Mouse (Mus musculus) intestine, embryonic 16.5 days (tissue): ENCODE data around the gene Relch. TPM values are rescaled to one million over a fixed set of nuclear protein-coding genes. Genes with fewer than 3 reads are reported as not detected.

ENCODE experiments used
- ATAC-seq: fragments of 200-750 bp; cut with Nextera tagmentation; 2 replicates; pipeline ENCODE4 v1.8.0; 2017; ENCODE audit warnings: moderate TSS enrichment, moderate library complexity
- H3K27ac ChIP-seq: fragments of 300-500 bp; sonication (generic); 2 replicates; pipeline ENCODE4 v1.5.1; 2014; ENCODE audit warnings: mild to moderate bottlenecking, low read length
- H3K27me3 ChIP-seq: fragments of 300-500 bp; sonication (generic); replicated peaks from 2 replicates; pipeline ENCODE4 v1.6.1; 2014; ENCODE audit warnings: low read length, control low read depth, mixed read lengths; ENCODE audit not compliant: control insufficient read depth, insufficient read depth
- H3K36me3 ChIP-seq: fragments of 300-500 bp; sonication (generic); 2 replicates; pipeline ENCODE4 v1.6.1; 2014; ENCODE audit warnings: low read length, control low read depth; ENCODE audit not compliant: control insufficient read depth, insufficient read depth
- H3K4me1 ChIP-seq: fragments of 300-500 bp; sonication (generic); 2 replicates; pipeline ENCODE4 v1.6.1; 2014; ENCODE audit warnings: low read length, control low read depth, mixed read lengths; ENCODE audit not compliant: control insufficient read depth, insufficient read depth
- H3K4me2 ChIP-seq: fragments of 300-500 bp; sonication (generic); 2 replicates; pipeline ENCODE4 v1.6.1; 2014; ENCODE audit warnings: low read depth, low read length, control low read depth
- H3K4me3 ChIP-seq: fragments of 300-500 bp; sonication (generic); 2 replicates; pipeline ENCODE4 v1.5.1; 2014; ENCODE audit warnings: mild to moderate bottlenecking, low read length
- H3K9ac ChIP-seq: fragments of 300-500 bp; sonication (generic); 2 replicates; pipeline ENCODE4 v1.6.1; 2014; ENCODE audit warnings: low read depth, low read length
- H3K9me3 ChIP-seq: fragments of 300-500 bp; sonication (generic); 2 replicates; pipeline ENCODE4 v1.6.1; 2016; ENCODE audit warnings: low read length, control low read depth; ENCODE audit not compliant: control insufficient read depth
- WGBS: fragments of 180-500 bp; shearing (Covaris S2); extraction: QIAGEN DNeasy Blood & Tissue Kit; methylation state at CpG from one replicate; pipeline ENCODE4 v1.1.7; 2014; 5-methylcytosine and 5-hydroxymethylcytosine counted together
- polyA plus RNA-seq: library from polyadenylated mRNA; unstranded; fragments of >200 nt; fragmentation: Nextera tagmentation; extraction: Ambion mirVana; gene quantifications from 2 replicates; pipeline ENCODE4 v1.2.1, GENCODE M21; 2015

Gene Relch
- polyA plus RNA-seq, 1 experiment from 2014 or later: 19.3 TPM

DNA sequence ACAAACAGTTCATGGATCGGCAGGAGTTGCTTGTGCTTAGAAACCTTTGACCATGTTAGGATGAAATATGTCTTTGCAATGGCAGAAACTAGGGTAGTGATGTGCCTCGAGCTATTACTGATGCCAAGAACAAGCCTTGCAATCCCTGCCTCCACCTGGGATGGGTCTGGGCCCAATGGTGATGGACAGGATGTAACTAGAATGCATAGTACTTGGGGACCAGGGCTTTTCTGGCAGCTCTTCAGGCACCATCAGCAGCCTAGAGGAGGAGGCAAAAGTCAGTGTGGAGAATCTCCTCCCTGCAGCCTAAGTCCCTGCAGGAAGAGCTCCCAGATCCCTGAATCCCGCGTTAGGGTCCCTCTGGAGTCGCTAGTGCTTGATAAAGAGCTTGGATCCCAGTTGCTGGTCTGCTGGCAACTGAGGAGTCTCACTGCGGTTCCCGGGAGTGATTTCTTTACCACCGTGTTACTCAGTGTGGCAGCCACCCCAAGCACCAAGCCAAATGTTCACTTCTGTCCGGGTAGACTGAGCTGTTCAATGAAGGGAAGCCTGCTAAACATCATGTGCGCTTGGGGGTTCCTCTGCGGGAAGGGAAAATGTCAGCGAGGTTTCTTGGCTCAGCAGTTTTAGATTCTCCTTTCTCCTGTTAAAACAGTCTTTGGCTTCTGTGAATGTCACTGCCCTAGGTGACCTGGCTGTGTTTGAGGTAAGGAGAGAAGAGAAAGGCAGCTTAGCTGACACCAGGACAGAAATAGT, 117.9 kb downstream of the Relch start:
- Histone ChIP-seq H3K9me3 (no peaks in the 10 kb centered on the region), H3K4me3 (peak overlapping the region; percentile 83), H3K9ac (peak overlapping the region; percentile 92), H3K27me3 (no peaks in the 10 kb centered on the region), H3K4me1 (peaks cover 17% of the 10 kb centered on the region), H3K27ac (peak overlapping the region; percentile 76), H3K4me2 (peak overlapping the region; percentile 84), H3K36me3 (no peaks in the 10 kb centered on the region)
- ATAC-seq: no peak
- WGBS: 25% methylated on average over 12 of the region's 12 CpGs

DNA sequence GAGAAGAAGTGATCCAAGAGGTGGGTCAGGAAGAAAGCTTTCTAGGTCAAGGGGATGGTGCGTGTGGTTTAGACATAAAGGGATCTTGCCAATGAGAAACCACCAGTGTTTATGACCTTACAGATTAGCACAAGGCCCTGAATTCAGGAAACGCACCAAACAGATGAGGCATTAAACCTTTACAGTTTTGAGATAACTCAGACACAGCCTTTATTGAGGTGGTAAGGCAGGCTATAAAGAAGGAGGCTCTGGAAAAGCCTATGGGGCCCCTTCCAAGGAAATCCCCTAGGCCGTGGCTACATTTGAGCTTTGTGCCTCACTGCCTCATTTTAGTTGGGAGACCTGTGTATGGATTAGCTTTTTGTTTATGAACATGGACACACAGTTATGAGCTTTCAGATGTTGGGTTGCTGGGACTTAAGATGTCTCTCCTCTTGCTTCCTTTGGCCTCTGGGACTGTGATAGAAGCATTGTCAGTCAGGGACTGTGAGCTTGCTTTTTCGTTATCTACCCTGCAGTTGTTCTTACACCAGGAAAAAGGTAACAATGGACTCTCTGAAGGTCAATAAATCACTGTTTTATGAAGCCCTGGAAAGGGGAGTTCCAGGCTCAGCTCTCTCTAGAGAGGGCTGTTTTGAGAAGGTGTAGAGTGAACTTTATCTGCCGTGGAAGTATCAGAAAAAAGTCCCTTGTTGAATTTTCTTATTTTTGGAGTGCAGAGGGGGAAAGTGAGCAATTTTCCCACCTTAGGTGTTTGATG, 120.8 kb downstream of the Relch start:
- H3K36me3 ChIP-seq: no peaks in the 10 kb centered on the region
- WGBS: 36% methylated on average over 5 of the region's 5 CpGs
- no peak overlapping the region for H3K9ac ChIP-seq
- peak overlapping the region; percentile 19 for H3K4me3 ChIP-seq
- peak overlapping the region; percentile 53 for H3K4me2 ChIP-seq
- H3K9me3 ChIP-seq: no peaks in the 10 kb centered on the region
- peaks cover 26% of the 10 kb centered on the region for H3K4me1 ChIP-seq
- no peaks in the 10 kb centered on the region for H3K27me3 ChIP-seq
- peak; percentile 77 for ATAC-seq
- H3K27ac ChIP-seq: peak overlapping the region; percentile 96

DNA sequence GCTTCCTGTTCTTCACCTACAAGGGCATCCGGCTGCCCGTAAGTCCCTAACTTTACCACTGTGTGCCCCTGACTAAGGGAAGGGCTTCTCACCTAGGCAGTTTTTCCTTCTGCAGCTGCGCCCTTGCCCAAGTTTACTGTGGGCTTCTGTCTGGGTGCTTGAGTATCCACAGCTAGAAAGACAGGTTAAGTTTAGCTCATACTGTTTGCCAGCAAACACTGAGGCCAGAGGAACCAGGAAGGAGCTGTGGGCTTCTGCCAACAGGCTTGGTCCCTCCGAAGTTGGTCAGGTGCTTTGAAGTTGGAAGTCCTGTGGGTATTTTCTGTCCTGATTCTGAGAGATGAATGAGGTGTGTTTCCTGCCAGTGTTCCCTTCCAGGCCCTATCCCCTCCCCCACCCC, 121.5 kb downstream of the Relch start:
- no peaks in the 10 kb centered on the region for H3K9me3 ChIP-seq
- H3K4me3 ChIP-seq: peak overlapping the region; percentile 19
- 52% methylated on average over 4 of the region's 4 CpGs for WGBS
- no peaks in the 10 kb centered on the region for H3K36me3 ChIP-seq
- H3K4me1 ChIP-seq: peaks cover 26% of the 10 kb centered on the region
- H3K9ac ChIP-seq: peak overlapping the region; percentile 55
- no peaks in the 10 kb centered on the region for H3K27me3 ChIP-seq
- no peak for ATAC-seq
- peak overlapping the region; percentile 96 for H3K27ac ChIP-seq
- peak overlapping the region; percentile 53 for H3K4me2 ChIP-seq

DNA sequence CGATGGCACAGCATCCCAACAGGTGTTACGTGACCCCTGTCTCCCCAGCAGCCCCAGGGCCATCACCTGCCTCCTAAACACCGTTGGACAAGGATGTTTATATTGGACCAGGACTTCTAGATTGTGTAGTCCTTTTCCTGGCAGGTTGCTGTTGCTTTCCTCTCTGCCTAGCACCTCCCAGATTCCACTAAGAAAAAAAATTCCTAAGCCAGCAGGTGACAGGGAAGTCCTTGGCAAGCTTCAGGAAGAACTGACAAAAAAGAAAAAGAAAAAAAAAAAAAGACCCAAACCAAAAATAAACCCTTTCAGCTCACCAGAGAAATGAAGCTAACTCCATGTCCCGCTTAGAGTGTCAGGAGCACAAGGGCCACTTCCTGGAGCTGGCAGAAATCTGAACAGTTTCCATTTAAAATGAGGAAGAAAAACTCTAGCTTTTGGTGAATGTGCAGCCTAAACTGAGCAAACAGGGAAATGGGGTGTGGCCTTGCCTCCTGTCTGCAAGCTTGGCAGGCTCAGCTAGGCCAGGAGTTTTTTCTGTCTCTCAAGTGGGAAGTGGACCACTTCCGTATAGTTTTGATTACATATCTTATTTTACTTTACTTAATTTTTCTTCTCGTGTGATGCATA, 123.2 kb downstream of the Relch start:
- H3K27me3 ChIP-seq: no peaks in the 10 kb centered on the region
- 51% methylated on average over 6 of the region's 6 CpGs for WGBS
- peak overlapping the region; percentile 67 for H3K27ac ChIP-seq
- no peaks in the 10 kb centered on the region for H3K36me3 ChIP-seq
- no peaks in the 10 kb centered on the region for H3K9me3 ChIP-seq
- peaks cover 26% of the 10 kb centered on the region for H3K4me1 ChIP-seq
- no peak overlapping the region for H3K4me3 ChIP-seq
- 0 out of 2 replicates have a peak overlapping the region, but pooled peaks have one; percentile 8 for H3K4me2 ChIP-seq
- no peak overlapping the region for H3K9ac ChIP-seq
- ATAC-seq: 0 out of 2 replicates have a peak, but pooled peaks have one; percentile 2

DNA sequence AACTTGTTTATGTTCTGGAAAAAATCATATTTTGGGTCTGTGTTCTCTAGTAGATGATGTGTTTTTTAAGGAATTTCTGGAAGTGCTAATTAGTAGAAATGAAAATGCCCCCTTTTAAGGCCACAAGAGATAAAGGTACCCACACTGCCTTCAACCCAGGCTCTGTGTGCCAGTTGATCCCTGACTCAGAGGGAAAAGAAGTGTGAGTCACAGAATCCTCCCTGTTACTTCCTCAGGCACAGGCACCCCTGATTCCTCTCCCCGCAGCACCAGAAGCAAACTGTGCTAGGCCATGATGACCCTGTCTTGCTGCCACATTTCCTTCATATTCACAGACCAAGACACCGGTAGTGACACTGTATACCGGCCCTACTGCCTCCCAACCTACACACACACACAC, 126.4 kb downstream of the Relch start:
- H3K36me3 ChIP-seq: no peaks in the 10 kb centered on the region
- no peak overlapping the region for H3K4me3 ChIP-seq
- no peak overlapping the region for H3K27ac ChIP-seq
- H3K4me1 ChIP-seq: peaks cover 31% of the 10 kb centered on the region
- H3K27me3 ChIP-seq: no peaks in the 10 kb centered on the region
- no peak overlapping the region for H3K4me2 ChIP-seq
- no peak for ATAC-seq
- WGBS: 85% methylated on average over 3 of the region's 3 CpGs
- H3K9me3 ChIP-seq: no peaks in the 10 kb centered on the region
- no peak overlapping the region for H3K9ac ChIP-seq

DNA sequence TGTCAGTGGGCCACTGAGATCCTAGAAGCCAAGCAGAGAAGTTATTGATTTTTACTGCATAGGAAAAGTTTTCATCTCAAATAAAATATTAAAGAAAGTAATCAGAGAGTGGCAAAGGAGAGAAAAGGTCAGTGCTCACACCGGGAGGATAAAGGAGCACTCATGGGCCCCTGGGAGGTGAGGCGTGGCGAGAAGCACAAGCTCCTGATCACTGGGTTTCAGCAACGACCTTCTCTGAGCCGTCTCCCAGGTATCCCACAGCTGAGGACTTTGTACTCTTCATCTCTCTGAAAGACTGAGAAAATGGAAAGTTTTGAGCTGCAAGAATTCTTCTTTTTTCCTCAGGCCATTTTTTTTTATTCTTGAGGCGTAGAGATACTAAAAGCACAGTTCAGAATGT, 131.0 kb downstream of the Relch start:
- ATAC-seq: 0 out of 2 replicates have a peak, but pooled peaks have one; percentile 50
- Histone ChIP-seq H3K4me1 (0 out of 2 replicates have a peak, but pooled peaks cover 7% of the 10 kb centered on the region), H3K9ac (no peak overlapping the region), H3K27ac (peak overlapping the region; percentile 39), H3K4me2 (no peak overlapping the region), H3K4me3 (no peak overlapping the region), H3K36me3 (no peaks in the 10 kb centered on the region), H3K9me3 (no peaks in the 10 kb centered on the region), H3K27me3 (no peaks in the 10 kb centered on the region)
- WGBS: 67% methylated on average over 6 of the region's 6 CpGs

DNA sequence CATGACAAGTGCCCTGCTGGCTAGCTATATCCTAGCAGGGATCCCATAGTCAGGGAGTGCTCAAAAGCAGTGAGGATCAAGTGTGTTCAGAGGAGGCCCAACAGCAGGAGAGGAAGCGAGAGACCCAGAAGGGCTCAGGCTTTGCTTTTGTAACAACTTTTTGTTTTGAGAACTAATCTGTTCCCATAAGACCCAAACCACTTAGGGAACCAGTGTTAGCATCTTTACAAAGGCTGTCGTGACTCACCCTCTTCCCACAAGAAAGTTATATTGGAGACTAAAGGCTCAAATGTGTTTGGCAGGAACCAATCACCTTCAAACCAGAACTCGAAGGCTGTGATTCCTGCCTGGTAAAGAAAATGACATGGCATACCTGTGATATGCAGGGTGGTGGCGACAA, 132.0 kb downstream of the Relch start:
- Histone ChIP-seq H3K27ac (no peak overlapping the region), H3K9me3 (no peaks in the 10 kb centered on the region), H3K4me1 (0 out of 2 replicates have a peak, but pooled peaks cover 7% of the 10 kb centered on the region), H3K4me3 (no peak overlapping the region), H3K9ac (no peak overlapping the region), H3K4me2 (no peak overlapping the region), H3K36me3 (no peaks in the 10 kb centered on the region), H3K27me3 (no peaks in the 10 kb centered on the region)
- WGBS: 89% methylated on average over 4 of the region's 4 CpGs
- no peak for ATAC-seq

DNA sequence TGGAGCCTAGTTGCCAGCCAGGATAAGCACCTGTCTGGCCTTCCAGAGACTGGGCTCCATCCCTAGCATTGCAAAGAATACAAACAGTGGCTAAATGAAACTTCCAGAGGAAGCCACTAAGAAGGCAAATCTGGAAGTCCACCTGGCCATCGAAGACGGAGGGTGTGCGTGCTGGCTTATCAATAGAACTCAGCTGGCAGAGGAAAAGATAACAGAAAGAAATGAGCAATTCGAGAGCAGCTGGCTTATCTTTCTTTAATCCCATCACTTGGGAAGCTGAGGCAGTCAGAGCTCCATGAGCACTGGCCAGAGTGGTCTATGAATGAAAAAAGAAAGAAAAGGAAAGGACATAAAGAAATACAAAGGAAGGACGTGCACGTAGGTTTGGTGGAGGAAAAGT, 136.9 kb downstream of the Relch start:
- H3K36me3 ChIP-seq: no peaks in the 10 kb centered on the region
- WGBS: 84% methylated on average over 6 of the region's 6 CpGs
- no peaks in the 10 kb centered on the region for H3K9me3 ChIP-seq
- H3K4me2 ChIP-seq: no peak overlapping the region
- 0 out of 2 replicates have a peak, but pooled peaks cover 10% of the 10 kb centered on the region for H3K4me1 ChIP-seq
- ATAC-seq: no peak
- H3K27me3 ChIP-seq: no peaks in the 10 kb centered on the region
- no peak overlapping the region for H3K9ac ChIP-seq
- no peak overlapping the region for H3K4me3 ChIP-seq
- H3K27ac ChIP-seq: no peak overlapping the region

DNA sequence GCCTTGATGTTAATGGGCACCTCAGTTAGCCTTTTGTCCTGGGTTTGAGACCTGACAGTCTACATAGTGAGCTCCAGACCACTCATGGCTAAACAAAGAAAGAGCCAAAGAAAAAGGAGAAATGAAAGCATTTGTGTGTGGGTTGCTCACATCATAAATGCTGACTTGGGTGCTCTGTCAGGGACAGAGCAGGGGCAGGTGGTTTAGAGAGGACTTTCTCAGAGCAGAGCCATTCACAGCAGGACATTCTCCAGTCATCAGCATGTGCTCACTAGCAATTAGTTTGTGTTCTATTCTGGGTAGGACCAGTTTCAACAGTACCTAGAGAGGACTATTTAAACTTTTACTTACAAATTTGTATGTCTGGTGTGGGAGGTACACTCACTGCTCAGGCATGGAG, 137.6 kb downstream of the Relch start:
- H3K4me3 ChIP-seq: no peak overlapping the region
- ATAC-seq: no peak
- H3K9ac ChIP-seq: no peak overlapping the region
- no peak overlapping the region for H3K4me2 ChIP-seq
- no peak overlapping the region for H3K27ac ChIP-seq
- peaks cover 13% of the 10 kb centered on the region; the same call in 1 of the 2 replicates for H3K4me1 ChIP-seq
- no peaks in the 10 kb centered on the region for H3K36me3 ChIP-seq
- no peaks in the 10 kb centered on the region for H3K9me3 ChIP-seq
- H3K27me3 ChIP-seq: no peaks in the 10 kb centered on the region
